Mouse (Mus musculus): ENCODE data around the gene Fat4. TPM values are rescaled to one million over a fixed set of nuclear protein-coding genes. Genes with fewer than 3 reads are reported as not detected.

Fat4 gene
- polyA plus RNA-seq, 1 experiment, result 1.0 TPM

DNA sequence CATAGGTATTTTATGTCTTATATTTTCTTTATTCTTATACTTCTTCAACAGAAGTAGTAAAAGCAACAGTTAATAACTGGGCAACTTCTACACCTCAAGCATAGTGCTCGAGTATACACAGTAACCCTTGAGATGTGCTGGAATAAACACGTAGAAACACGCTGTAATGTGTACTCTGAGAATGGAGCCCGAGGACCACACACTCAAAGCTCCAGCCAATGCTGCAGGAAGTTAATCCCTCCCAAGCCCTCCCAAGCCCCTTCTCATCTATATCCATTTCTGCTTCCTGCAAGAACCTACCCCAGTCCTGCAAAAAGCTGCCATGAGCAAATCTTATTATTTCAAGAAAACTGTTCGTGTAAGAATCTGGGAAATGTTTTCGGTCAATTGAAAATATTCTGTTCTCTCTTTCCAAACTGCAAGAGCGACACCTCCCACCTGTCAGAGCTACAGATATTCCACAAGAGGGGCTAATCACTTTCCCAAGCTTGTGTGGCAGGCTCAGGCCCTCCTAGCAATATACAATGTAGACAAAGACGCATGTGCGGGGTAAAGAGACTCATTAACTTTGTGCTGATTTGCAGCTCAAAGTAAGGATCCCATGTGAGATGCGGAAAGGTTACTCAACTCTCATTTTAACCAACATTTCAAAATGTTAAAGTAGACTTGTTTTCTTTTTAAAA lies 161.0 kb downstream of the Fat4 start:
- Histone ChIP-seq H3K4me3 (ENCODE audit: control insufficient read depth, low read depth, low read length) (no peak overlapping the region), H3K4me1 (ENCODE audit: control insufficient read depth, insufficient read depth, low read length) (no peaks in the 10 kb centered on the region), H3K27me3 (ENCODE audit: control insufficient read depth, insufficient read depth, low read length) (no peaks in the 10 kb centered on the region), H3K27ac (ENCODE audit: control insufficient read depth, insufficient read depth, low read depth, low read length) (no peak overlapping the region), H3K36me3 (ENCODE audit: control insufficient read depth, insufficient read depth, low read length) (no peaks in the 10 kb centered on the region)
- TF ChIP-seq CTCF (IDR thresholded peaks at IDR 0.05; ENCODE audit: control insufficient read depth, insufficient read depth, insufficient replicate concordance, low read depth, low read length) (no peak), POLR2A (IDR thresholded peaks at IDR 0.05; ENCODE audit: control insufficient read depth, low read depth, low read length) (no peak)

DNA sequence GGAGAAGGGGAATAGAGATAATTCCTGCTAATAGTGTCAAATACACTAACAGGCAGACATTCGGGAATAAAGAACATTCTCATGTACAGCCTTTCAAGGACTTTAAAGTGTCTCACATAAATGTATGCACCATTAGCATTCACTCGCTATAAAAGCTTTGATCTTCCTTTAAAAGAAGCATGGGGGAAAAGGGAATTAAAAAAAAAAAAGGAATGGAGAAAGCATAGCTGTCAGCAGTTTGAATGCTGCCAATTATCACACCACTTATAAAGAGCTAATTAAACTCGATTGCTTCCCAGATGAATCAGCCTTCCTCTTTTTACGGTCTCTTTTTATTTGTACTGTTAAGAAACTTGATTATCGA lies 161.5 kb downstream of the Fat4 start:
- H3K36me3 ChIP-seq (ENCODE audit: control insufficient read depth, insufficient read depth, low read length), result no peaks in the 10 kb centered on the region
- no peaks in the 10 kb centered on the region for H3K27me3 ChIP-seq (ENCODE audit: control insufficient read depth, insufficient read depth, low read length)
- no peak overlapping the region for H3K27ac ChIP-seq (ENCODE audit: control insufficient read depth, insufficient read depth, low read depth, low read length)
- TF ChIP-seq POLR2A (IDR thresholded peaks at IDR 0.05; ENCODE audit: control insufficient read depth, low read depth, low read length) (no peak), CTCF (IDR thresholded peaks at IDR 0.05; ENCODE audit: control insufficient read depth, insufficient read depth, insufficient replicate concordance, low read depth, low read length) (no peak)
- H3K4me1 ChIP-seq (ENCODE audit: control insufficient read depth, insufficient read depth, low read length), result no peaks in the 10 kb centered on the region
- no peak overlapping the region for H3K4me3 ChIP-seq (ENCODE audit: control insufficient read depth, low read depth, low read length)

DNA sequence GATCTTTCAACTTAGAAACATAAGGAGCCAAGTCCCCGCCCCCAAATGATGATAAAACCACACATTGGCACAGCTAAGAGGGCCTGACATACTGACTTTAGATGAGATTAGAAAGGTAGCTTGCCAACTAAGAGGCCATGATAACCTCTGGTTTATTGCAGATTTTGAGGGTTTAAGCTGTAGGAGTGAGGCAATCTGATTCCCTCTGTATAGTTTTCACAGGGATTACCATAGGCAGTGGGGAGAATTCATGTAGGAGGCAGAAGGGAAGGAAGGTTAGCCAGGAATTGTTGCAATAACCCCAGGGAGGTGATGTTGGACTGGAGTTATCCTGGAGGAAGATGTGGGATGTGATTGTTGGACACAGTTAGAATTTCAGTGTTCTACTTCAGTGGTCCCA lies 163.4 kb downstream of the Fat4 start:
- TF ChIP-seq POLR2A (IDR thresholded peaks at IDR 0.05; ENCODE audit: control insufficient read depth, low read depth, low read length) (no peak), CTCF (IDR thresholded peaks at IDR 0.05; ENCODE audit: control insufficient read depth, insufficient read depth, insufficient replicate concordance, low read depth, low read length) (no peak)
- Histone ChIP-seq H3K36me3 (ENCODE audit: control insufficient read depth, insufficient read depth, low read length) (no peaks in the 10 kb centered on the region), H3K4me3 (ENCODE audit: control insufficient read depth, low read depth, low read length) (no peak overlapping the region), H3K27me3 (ENCODE audit: control insufficient read depth, insufficient read depth, low read length) (no peaks in the 10 kb centered on the region), H3K4me1 (ENCODE audit: control insufficient read depth, insufficient read depth, low read length) (no peaks in the 10 kb centered on the region), H3K27ac (ENCODE audit: control insufficient read depth, insufficient read depth, low read depth, low read length) (no peak overlapping the region)

DNA sequence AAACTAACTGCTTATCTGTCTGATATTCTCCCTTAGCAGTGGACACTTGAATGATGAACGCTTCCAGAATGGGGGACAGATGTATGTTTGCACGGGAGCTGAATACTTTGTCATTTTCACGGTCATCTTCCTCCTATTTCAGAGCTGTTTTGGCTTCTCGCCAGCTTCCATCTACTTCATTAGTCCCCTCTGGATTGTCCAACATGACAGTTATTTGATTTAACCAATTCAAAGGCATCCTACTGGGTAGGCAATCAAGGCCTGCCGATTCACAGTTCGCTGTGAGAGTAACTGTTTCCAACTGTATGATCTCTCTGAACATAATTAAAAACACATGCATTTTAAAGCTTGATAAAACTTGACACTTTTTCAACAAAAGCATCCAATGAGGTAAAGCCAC lies 166.3 kb downstream of the Fat4 start:
- Histone ChIP-seq H3K27me3 (ENCODE audit: control insufficient read depth, insufficient read depth, low read length) (no peaks in the 10 kb centered on the region), H3K4me1 (ENCODE audit: control insufficient read depth, insufficient read depth, low read length) (no peaks in the 10 kb centered on the region), H3K36me3 (ENCODE audit: control insufficient read depth, insufficient read depth, low read length) (no peaks in the 10 kb centered on the region), H3K4me3 (ENCODE audit: control insufficient read depth, low read depth, low read length) (no peak overlapping the region), H3K27ac (ENCODE audit: control insufficient read depth, insufficient read depth, low read depth, low read length) (no peak overlapping the region)
- TF ChIP-seq POLR2A (IDR thresholded peaks at IDR 0.05; ENCODE audit: control insufficient read depth, low read depth, low read length), result no peak
- no peak for TF ChIP-seq CTCF (IDR thresholded peaks at IDR 0.05; ENCODE audit: control insufficient read depth, insufficient read depth, insufficient replicate concordance, low read depth, low read length)
